Mouse (Mus musculus): ENCODE data around the gene Atp5f1. TPM values are rescaled to one million over a fixed set of nuclear protein-coding genes. Genes with fewer than 3 reads are reported as not detected.

The Atp5f1 gene
- polyA plus RNA-seq, 1 experiment from 2014 or later: 556 TPM

GRCm38 (mm10) chr3:105936111-105936510, 23.8 kb downstream of the Atp5f1 start:
- Histone ChIP-seq H3K4me1 (replicated peaks; ENCODE audit: control insufficient read depth, insufficient read depth, low read length) (no peaks in the 10 kb centered on the region), H3K4me3 (ENCODE audit: low read depth, low read length) (no peak overlapping the region), H3K9ac (ENCODE audit: low read depth, low read length) (no peak overlapping the region), H3K9me3 (ENCODE audit: control insufficient read depth, low read length) (no peaks in the 10 kb centered on the region), H3K27ac (ENCODE audit: low read depth, low read length) (no peak overlapping the region), H3K4me2 (replicated peaks; ENCODE audit: low read depth, low read length) (no peak overlapping the region), H3K27me3 (ENCODE audit: control insufficient read depth, insufficient read depth, low read length) (no peaks in the 10 kb centered on the region), H3K36me3 (ENCODE audit: control insufficient read depth, insufficient read depth, low read length) (no peaks in the 10 kb centered on the region)
- 94% methylated on average over 4 of the region's 4 CpGs for WGBS
- ATAC-seq (ENCODE audit: low FRiP score) (no peak), DNase-seq (ENCODE audit: low spot score) (no peak)

- Histone ChIP-seq H3K4me1 (replicated peaks; ENCODE audit: control insufficient read depth, insufficient read depth, low read length) (no peaks in the 10 kb centered on the region), H3K4me2 (replicated peaks; ENCODE audit: low read depth, low read length) (no peak overlapping the region), H3K9ac (ENCODE audit: low read depth, low read length) (no peak overlapping the region), H3K4me3 (ENCODE audit: low read depth, low read length) (no peak overlapping the region), H3K36me3 (ENCODE audit: control insufficient read depth, insufficient read depth, low read length) (no peaks in the 10 kb centered on the region), H3K9me3 (ENCODE audit: control insufficient read depth, low read length) (no peaks in the 10 kb centered on the region), H3K27ac (ENCODE audit: low read depth, low read length) (no peak overlapping the region), H3K27me3 (ENCODE audit: control insufficient read depth, insufficient read depth, low read length) (no peaks in the 10 kb centered on the region)
- WGBS: 92% methylated on average over 5 of the region's 5 CpGs
- no peak for ATAC-seq (ENCODE audit: low FRiP score)
- DNase-seq (ENCODE audit: low spot score): no peak
These were observed 24.9 kb downstream of the Atp5f1 start for GRCm38 (mm10) chr3:105935033-105935432.

GRCm38 (mm10) chr3:105933926-105934325, 26.0 kb downstream of the Atp5f1 start:
- DNase-seq (ENCODE audit: low spot score): no peak
- no peaks in the 10 kb centered on the region for H3K4me1 ChIP-seq (replicated peaks; ENCODE audit: control insufficient read depth, insufficient read depth, low read length)
- no peak overlapping the region for H3K27ac ChIP-seq (ENCODE audit: low read depth, low read length)
- no peaks in the 10 kb centered on the region for H3K36me3 ChIP-seq (ENCODE audit: control insufficient read depth, insufficient read depth, low read length)
- WGBS: 95% methylated on average over 6 of the region's 6 CpGs
- H3K9ac ChIP-seq (ENCODE audit: low read depth, low read length): no peak overlapping the region
- no peak overlapping the region for H3K4me3 ChIP-seq (ENCODE audit: low read depth, low read length)
- no peak overlapping the region for H3K4me2 ChIP-seq (replicated peaks; ENCODE audit: low read depth, low read length)
- H3K27me3 ChIP-seq (ENCODE audit: control insufficient read depth, insufficient read depth, low read length): no peaks in the 10 kb centered on the region
- no peak for ATAC-seq (ENCODE audit: low FRiP score)
- no peaks in the 10 kb centered on the region for H3K9me3 ChIP-seq (ENCODE audit: control insufficient read depth, low read length)

- ATAC-seq (ENCODE audit: low FRiP score) (no peak), DNase-seq (ENCODE audit: low spot score) (no peak)
- 88% methylated on average over 8 of the region's 8 CpGs for WGBS
- no peak within 1 kb of the TSS for H3K4me3 ChIP-seq (ENCODE audit: low read depth, low read length)
- H3K4me1 ChIP-seq (replicated peaks; ENCODE audit: control insufficient read depth, insufficient read depth, low read length): no peaks in the 10 kb centered on the region
- H3K9me3 ChIP-seq (ENCODE audit: control insufficient read depth, low read length): no peaks in the 10 kb centered on the region
- H3K36me3 ChIP-seq (ENCODE audit: control insufficient read depth, insufficient read depth, low read length): no peaks in the 10 kb centered on the region
- H3K27ac ChIP-seq (ENCODE audit: low read depth, low read length): no peak within 1 kb of the TSS
- no peak within 1 kb of the TSS for H3K4me2 ChIP-seq (replicated peaks; ENCODE audit: low read depth, low read length)
- no peak within 1 kb of the TSS for H3K9ac ChIP-seq (ENCODE audit: low read depth, low read length)
- H3K27me3 ChIP-seq (ENCODE audit: control insufficient read depth, insufficient read depth, low read length): no peaks in the 10 kb centered on the region
These were observed 27.4 kb downstream of the Atp5f1 start, which contains the start of gene I830077J02Rik for GRCm38 (mm10) chr3:105932240-105933071. Gene I830077J02Rik (minus strand): TSS chr3:105932664.

GRCm38 (mm10) chr3:105931095-105931494, 28.8 kb downstream of the Atp5f1 start:
- Histone ChIP-seq H3K27me3 (ENCODE audit: control insufficient read depth, insufficient read depth, low read length) (no peaks in the 10 kb centered on the region), H3K36me3 (ENCODE audit: control insufficient read depth, insufficient read depth, low read length) (no peaks in the 10 kb centered on the region), H3K9me3 (ENCODE audit: control insufficient read depth, low read length) (no peaks in the 10 kb centered on the region), H3K9ac (ENCODE audit: low read depth, low read length) (no peak overlapping the region), H3K27ac (ENCODE audit: low read depth, low read length) (no peak overlapping the region), H3K4me3 (ENCODE audit: low read depth, low read length) (no peak overlapping the region), H3K4me1 (replicated peaks; ENCODE audit: control insufficient read depth, insufficient read depth, low read length) (no peaks in the 10 kb centered on the region), H3K4me2 (replicated peaks; ENCODE audit: low read depth, low read length) (no peak overlapping the region)
- no peak for ATAC-seq (ENCODE audit: low FRiP score)
- DNase-seq (ENCODE audit: low spot score): no peak
- WGBS: 89% methylated on average over 2 of the region's 2 CpGs

GRCm38 (mm10) chr3:105929821-105930220, 30.1 kb downstream of the Atp5f1 start:
- no peak overlapping the region for H3K4me3 ChIP-seq (ENCODE audit: low read depth, low read length)
- no peaks in the 10 kb centered on the region for H3K4me1 ChIP-seq (replicated peaks; ENCODE audit: control insufficient read depth, insufficient read depth, low read length)
- ATAC-seq (ENCODE audit: low FRiP score) (no peak), DNase-seq (ENCODE audit: low spot score) (no peak)
- no peaks in the 10 kb centered on the region for H3K36me3 ChIP-seq (ENCODE audit: control insufficient read depth, insufficient read depth, low read length)
- H3K9ac ChIP-seq (ENCODE audit: low read depth, low read length): no peak overlapping the region
- no peaks in the 10 kb centered on the region for H3K27me3 ChIP-seq (ENCODE audit: control insufficient read depth, insufficient read depth, low read length)
- WGBS: 85% methylated on average over 7 of the region's 7 CpGs
- no peak overlapping the region for H3K4me2 ChIP-seq (replicated peaks; ENCODE audit: low read depth, low read length)
- H3K27ac ChIP-seq (ENCODE audit: low read depth, low read length): no peak overlapping the region
- H3K9me3 ChIP-seq (ENCODE audit: control insufficient read depth, low read length): no peaks in the 10 kb centered on the region

- Histone ChIP-seq H3K9me3 (ENCODE audit: control insufficient read depth, low read length) (no peaks in the 10 kb centered on the region), H3K27ac (ENCODE audit: low read depth, low read length) (no peak overlapping the region), H3K4me3 (ENCODE audit: low read depth, low read length) (no peak overlapping the region), H3K27me3 (ENCODE audit: control insufficient read depth, insufficient read depth, low read length) (no peaks in the 10 kb centered on the region), H3K4me1 (replicated peaks; ENCODE audit: control insufficient read depth, insufficient read depth, low read length) (no peaks in the 10 kb centered on the region), H3K9ac (ENCODE audit: low read depth, low read length) (no peak overlapping the region), H3K36me3 (ENCODE audit: control insufficient read depth, insufficient read depth, low read length) (no peaks in the 10 kb centered on the region), H3K4me2 (replicated peaks; ENCODE audit: low read depth, low read length) (no peak overlapping the region)
- DNase-seq (ENCODE audit: low spot score) (no peak), ATAC-seq (ENCODE audit: low FRiP score) (no peak)
- WGBS: 87% methylated on average over 6 of the region's 6 CpGs
These were observed 31.1 kb downstream of the Atp5f1 start for GRCm38 (mm10) chr3:105928781-105929180.

GRCm38 (mm10) chr3:105928195-105928569, 31.7 kb downstream of the Atp5f1 start:
- Histone ChIP-seq H3K27ac (ENCODE audit: low read depth, low read length) (no peak overlapping the region), H3K27me3 (ENCODE audit: control insufficient read depth, insufficient read depth, low read length) (no peaks in the 10 kb centered on the region), H3K4me1 (replicated peaks; ENCODE audit: control insufficient read depth, insufficient read depth, low read length) (no peaks in the 10 kb centered on the region), H3K9ac (ENCODE audit: low read depth, low read length) (no peak overlapping the region), H3K36me3 (ENCODE audit: control insufficient read depth, insufficient read depth, low read length) (no peaks in the 10 kb centered on the region), H3K4me2 (replicated peaks; ENCODE audit: low read depth, low read length) (no peak overlapping the region), H3K9me3 (ENCODE audit: control insufficient read depth, low read length) (no peaks in the 10 kb centered on the region), H3K4me3 (ENCODE audit: low read depth, low read length) (no peak overlapping the region)
- ATAC-seq (ENCODE audit: low FRiP score) (no peak), DNase-seq (ENCODE audit: low spot score) (no peak)
- 92% methylated on average over 3 of the region's 3 CpGs for WGBS

- H3K9me3 ChIP-seq (ENCODE audit: control insufficient read depth, low read length): no peaks in the 10 kb centered on the region
- no peak overlapping the region for H3K9ac ChIP-seq (ENCODE audit: low read depth, low read length)
- no peak for ATAC-seq (ENCODE audit: low FRiP score)
- no peaks in the 10 kb centered on the region for H3K4me1 ChIP-seq (replicated peaks; ENCODE audit: control insufficient read depth, insufficient read depth, low read length)
- H3K27me3 ChIP-seq (ENCODE audit: control insufficient read depth, insufficient read depth, low read length): no peaks in the 10 kb centered on the region
- H3K4me2 ChIP-seq (replicated peaks; ENCODE audit: low read depth, low read length): no peak overlapping the region
- H3K27ac ChIP-seq (ENCODE audit: low read depth, low read length): no peak overlapping the region
- no peak for DNase-seq (ENCODE audit: low spot score)
- H3K36me3 ChIP-seq (ENCODE audit: control insufficient read depth, insufficient read depth, low read length): no peaks in the 10 kb centered on the region
- no peak overlapping the region for H3K4me3 ChIP-seq (ENCODE audit: low read depth, low read length)
- WGBS: 85% methylated on average over 7 of the region's 7 CpGs
These were observed 32.2 kb downstream of the Atp5f1 start for GRCm38 (mm10) chr3:105927561-105928194.
